Mouse (Mus musculus) kidney, adult 10 weeks (tissue): ENCODE measurements around the gene Zcchc4. TPM values are rescaled to one million over a fixed set of nuclear protein-coding genes. Genes with fewer than 3 reads are reported as not detected.

Experiments
- polyA plus RNA-seq: library from polyadenylated mRNA; stranded (reverse); fragments of 350-450 nt; fragmentation: Illumina TruSeq; extraction: RNeasy Lipid Tissue Mini Kit (QIAGEN cat#74804); gene quantifications from one replicate; pipeline ENCODE4 v1.2.3, GENCODE M21; 2014; ENCODE audit warnings: low read depth, low replicate concordance

Gene Zcchc4
- 17.3 TPM for polyA plus RNA-seq

GRCm38 (mm10) chr5:52775237-52775636 is at the start of gene Zcchc4:
Zcchc4 (plus strand) TSS chr5:52775409.

GRCm38 (mm10) chr5:52741391-52742111 is 33.7 kb upstream of the Zcchc4 start, which contains the start of gene Pi4k2b:
Pi4k2b (plus strand) TSS chr5:52741574.

GRCm38 (mm10) chr5:52833761-52834274 is 58.6 kb downstream of the Zcchc4 start, which contains the start of gene Anapc4:
Anapc4 (plus strand) TSS chr5:52834012.

Other genes with a start within 250 kb of the Zcchc4 start
- 0.12 TPM for gene Lgi2, start 208.9 kb upstream of the Zcchc4 start, polyA plus RNA-seq
- 43.3 TPM for gene Sepsecs, start 105.7 kb upstream of the Zcchc4 start, polyA plus RNA-seq
- 42.5 TPM for gene Pi4k2b, start 33.8 kb upstream of the Zcchc4 start, polyA plus RNA-seq
- 97.1 TPM for gene Anapc4, start 58.6 kb downstream of the Zcchc4 start, polyA plus RNA-seq